Mouse (Mus musculus): ENCODE measurements at regions not wholly inside any gene's neighbourhood (a gene's known extent, or its start where the extent isn't known, plus 50 kb on each side); places are given as distances from the start of the nearest gene placed in this dataset.
A peak's percentile ranks its signal among the peaks of the same experiment; 100 is the strongest.
"Not testable (repeated sequence)": the region's sequence is repeated elsewhere in the genome, so short reads cannot be mapped to it uniquely, and the experiment has no call there.

DNA sequence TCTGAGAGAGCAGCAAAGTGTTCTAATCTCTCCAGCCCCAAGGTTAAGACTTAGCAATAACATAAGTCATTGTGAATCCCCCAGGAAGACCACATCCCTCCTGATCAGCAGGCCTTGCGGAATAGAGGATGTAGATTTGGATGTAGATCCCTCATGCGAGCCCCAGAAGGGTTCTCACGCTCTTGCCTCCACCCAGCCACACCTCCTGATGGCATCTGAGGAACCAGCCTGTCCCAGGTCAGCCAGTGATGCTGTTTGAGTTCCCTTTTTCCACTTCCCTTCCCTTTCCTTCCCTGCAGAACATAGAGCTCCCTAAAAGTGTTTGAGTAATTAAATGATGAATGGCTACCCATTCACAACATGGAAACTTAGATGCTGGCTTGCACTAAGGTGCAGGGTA lies 124.1 kb downstream of the Katnal1 start:
- Histone ChIP-seq H3K4me3 (ENCODE audit: low read depth, low read length) (no peak overlapping the region), H3K4me2 (no peak overlapping the region), H3K4me1 (replicated peaks; ENCODE audit: control insufficient read depth, insufficient read depth, low read length) (peaks cover 7% of the 10 kb centered on the region), H3K9me3 (ENCODE audit: control insufficient read depth, low read length) (peaks cover 2% of the 10 kb centered on the region; the same call in 1 of the 2 replicates), H3K27me3 (replicated peaks; ENCODE audit: control insufficient read depth, insufficient read depth, low read length) (peaks cover 6% of the 10 kb centered on the region; the same call in 1 of the 2 replicates), H3K36me3 (ENCODE audit: control insufficient read depth, insufficient read depth, low read length) (no peaks in the 10 kb centered on the region), H3K27ac (ENCODE audit: low read depth, low read length) (no peak overlapping the region), H3K9ac (ENCODE audit: low read depth, low read length) (no peak overlapping the region)
- ATAC-seq (replicated peaks; ENCODE audit: low FRiP score) (no peak), DNase-seq (ENCODE audit: low spot score) (no peak)
- WGBS = 33% methylated on average over 3 of the region's 3 CpGs

DNA sequence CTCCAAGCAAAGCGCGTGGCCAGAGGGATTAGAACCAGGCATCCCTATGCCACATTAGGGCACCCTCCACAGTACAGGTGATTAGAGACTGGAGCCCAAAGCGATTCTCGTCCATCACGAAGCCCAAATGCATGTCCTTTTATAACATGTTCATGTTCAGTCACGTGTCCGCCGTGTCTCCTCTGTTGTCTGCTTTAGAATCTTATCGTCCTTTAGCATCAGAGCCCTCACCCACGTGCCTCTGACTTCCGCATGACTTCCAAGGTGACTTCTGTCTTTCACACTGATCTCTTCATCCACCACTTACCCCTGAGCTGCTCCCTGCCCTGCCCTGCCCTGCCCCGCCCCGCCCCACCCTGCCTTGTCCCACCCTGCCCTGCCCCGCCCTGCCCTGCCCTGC lies 125.3 kb downstream of the Katnal1 start:
- no peak overlapping the region for H3K9ac ChIP-seq (ENCODE audit: low read depth, low read length)
- peaks cover 6% of the 10 kb centered on the region; the same call in 1 of the 2 replicates for H3K27me3 ChIP-seq (replicated peaks; ENCODE audit: control insufficient read depth, insufficient read depth, low read length)
- H3K27ac ChIP-seq (ENCODE audit: low read depth, low read length) = no peak overlapping the region
- ATAC-seq (replicated peaks; ENCODE audit: low FRiP score) (peak; percentile 24; the same call in 1 of the 2 replicates), DNase-seq (ENCODE audit: low spot score) (no peak)
- H3K36me3 ChIP-seq (ENCODE audit: control insufficient read depth, insufficient read depth, low read length) = no peaks in the 10 kb centered on the region
- H3K4me3 ChIP-seq (ENCODE audit: low read depth, low read length) = no peak overlapping the region
- H3K4me1 ChIP-seq (replicated peaks; ENCODE audit: control insufficient read depth, insufficient read depth, low read length) = peaks cover 4% of the 10 kb centered on the region; the same call in 1 of the 2 replicates
- 76% methylated on average over 14 of the region's 14 CpGs for whole genome bisulfite sequencing
- H3K9me3 ChIP-seq (ENCODE audit: control insufficient read depth, low read length) = peaks cover 2% of the 10 kb centered on the region; the same call in 1 of the 2 replicates
- H3K4me2 ChIP-seq = no peak overlapping the region

DNA sequence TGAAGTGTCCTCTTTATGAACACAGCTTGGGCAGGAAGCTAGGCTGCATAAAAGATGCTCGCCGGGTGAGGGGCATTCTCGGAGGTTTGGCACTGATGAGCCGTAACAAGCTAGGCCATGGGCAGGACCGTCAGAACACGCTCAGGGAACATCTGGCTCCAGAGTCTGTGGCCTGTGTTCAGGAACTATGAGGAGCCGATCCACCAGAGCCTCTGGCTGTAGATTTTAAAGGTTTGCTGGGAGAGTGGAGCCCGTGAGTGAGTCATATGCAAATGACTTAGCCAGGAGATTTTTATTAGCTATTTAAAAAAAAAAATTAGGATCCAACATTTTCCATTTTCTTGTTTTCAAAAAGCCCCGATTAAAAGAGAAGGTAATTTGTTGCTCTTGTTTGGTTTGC lies 126.4 kb downstream of the Katnal1 start:
- Histone ChIP-seq H3K9me3 (ENCODE audit: control insufficient read depth, low read length) (peaks cover 1% of the 10 kb centered on the region; the same call in 1 of the 2 replicates), H3K9ac (ENCODE audit: low read depth, low read length) (no peak overlapping the region), H3K4me2 (no peak overlapping the region), H3K27me3 (replicated peaks; ENCODE audit: control insufficient read depth, insufficient read depth, low read length) (peaks cover 8% of the 10 kb centered on the region; the same call in 1 of the 2 replicates), H3K4me3 (ENCODE audit: low read depth, low read length) (no peak overlapping the region), H3K27ac (ENCODE audit: low read depth, low read length) (no peak overlapping the region), H3K36me3 (ENCODE audit: control insufficient read depth, insufficient read depth, low read length) (no peaks in the 10 kb centered on the region), H3K4me1 (replicated peaks; ENCODE audit: control insufficient read depth, insufficient read depth, low read length) (peaks cover 4% of the 10 kb centered on the region; the same call in 1 of the 2 replicates)
- ATAC-seq (replicated peaks; ENCODE audit: low FRiP score) = no peak
- DNase-seq (ENCODE audit: low spot score) = no peak
- WGBS = 85% methylated on average over 9 of the region's 9 CpGs

DNA sequence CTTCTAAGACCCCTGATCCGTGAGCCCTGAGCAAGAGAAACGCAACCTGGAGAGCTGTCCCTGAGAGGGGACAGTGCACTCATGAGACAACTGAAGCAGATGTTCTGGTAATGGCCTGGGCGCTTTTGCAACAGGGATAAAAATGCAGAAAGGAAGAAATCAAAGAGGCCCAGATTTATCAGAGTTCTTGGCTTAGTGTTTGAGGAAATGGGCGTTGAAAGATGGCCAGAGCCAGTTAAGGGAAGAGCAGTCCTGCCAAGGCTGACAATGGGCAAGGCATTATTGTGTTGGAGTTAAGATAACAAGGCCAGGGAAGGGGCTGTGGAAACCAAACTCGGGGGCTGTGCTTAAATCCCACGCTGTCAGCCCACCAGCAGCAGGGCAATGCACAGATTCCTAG lies 130.6 kb downstream of the Katnal1 start:
- ATAC-seq (replicated peaks; ENCODE audit: low FRiP score) = no peak
- no peak overlapping the region for H3K9ac ChIP-seq (ENCODE audit: low read depth, low read length)
- no peaks in the 10 kb centered on the region for H3K9me3 ChIP-seq (ENCODE audit: control insufficient read depth, low read length)
- H3K27ac ChIP-seq (ENCODE audit: low read depth, low read length) = no peak overlapping the region
- H3K4me2 ChIP-seq = no peak overlapping the region
- peaks cover 9% of the 10 kb centered on the region for H3K4me1 ChIP-seq (replicated peaks; ENCODE audit: control insufficient read depth, insufficient read depth, low read length)
- 49% methylated on average over 6 of the region's 6 CpGs for WGBS
- H3K4me3 ChIP-seq (ENCODE audit: low read depth, low read length) = no peak overlapping the region
- H3K36me3 ChIP-seq (ENCODE audit: control insufficient read depth, insufficient read depth, low read length) = no peaks in the 10 kb centered on the region
- peaks cover 7% of the 10 kb centered on the region; the same call in 1 of the 2 replicates for H3K27me3 ChIP-seq (replicated peaks; ENCODE audit: control insufficient read depth, insufficient read depth, low read length)
- DNase-seq (ENCODE audit: low spot score) = no peak

GRCm38 (mm10) chr5:148796072-148796471 lies 133.0 kb downstream of the Katnal1 start:
- Histone ChIP-seq H3K27ac (ENCODE audit: low read depth, low read length) (no peak overlapping the region), H3K4me2 (no peak overlapping the region), H3K9me3 (ENCODE audit: control insufficient read depth, low read length) (no peaks in the 10 kb centered on the region), H3K4me3 (ENCODE audit: low read depth, low read length) (no peak overlapping the region), H3K36me3 (ENCODE audit: control insufficient read depth, insufficient read depth, low read length) (no peaks in the 10 kb centered on the region), H3K27me3 (replicated peaks; ENCODE audit: control insufficient read depth, insufficient read depth, low read length) (0 out of 2 replicates have a peak, but pooled peaks cover 5% of the 10 kb centered on the region), H3K4me1 (replicated peaks; ENCODE audit: control insufficient read depth, insufficient read depth, low read length) (peaks cover 15% of the 10 kb centered on the region), H3K9ac (ENCODE audit: low read depth, low read length) (no peak overlapping the region)
- no peak for DNase-seq (ENCODE audit: low spot score)
- ATAC-seq (replicated peaks; ENCODE audit: low FRiP score) = no peak
- WGBS = 27% methylated on average over 4 of the region's 4 CpGs

GRCm38 (mm10) chr5:148794465-148794864 lies 134.7 kb downstream of the Katnal1 start:
- Histone ChIP-seq H3K27ac (ENCODE audit: low read depth, low read length) (no peak overlapping the region), H3K27me3 (replicated peaks; ENCODE audit: control insufficient read depth, insufficient read depth, low read length) (0 out of 2 replicates have a peak, but pooled peaks cover 5% of the 10 kb centered on the region), H3K4me1 (replicated peaks; ENCODE audit: control insufficient read depth, insufficient read depth, low read length) (peaks cover 15% of the 10 kb centered on the region), H3K4me3 (ENCODE audit: low read depth, low read length) (no peak overlapping the region), H3K9me3 (ENCODE audit: control insufficient read depth, low read length) (no peaks in the 10 kb centered on the region), H3K9ac (ENCODE audit: low read depth, low read length) (no peak overlapping the region), H3K4me2 (no peak overlapping the region), H3K36me3 (ENCODE audit: control insufficient read depth, insufficient read depth, low read length) (no peaks in the 10 kb centered on the region)
- ATAC-seq (replicated peaks; ENCODE audit: low FRiP score) (peak; percentile 65; the same call in 1 of the 2 replicates), DNase-seq (ENCODE audit: low spot score) (peak; percentile 62)
- WGBS = 23% methylated on average over 15 of the region's 15 CpGs

GRCm38 (mm10) chr5:148792736-148793440 lies 136.2 kb downstream of the Katnal1 start:
- Histone ChIP-seq H3K4me1 (replicated peaks; ENCODE audit: control insufficient read depth, insufficient read depth, low read length) (peaks cover 15% of the 10 kb centered on the region), H3K27ac (ENCODE audit: low read depth, low read length) (no peak overlapping the region), H3K4me2 (no peak overlapping the region), H3K9me3 (ENCODE audit: control insufficient read depth, low read length) (no peaks in the 10 kb centered on the region), H3K27me3 (replicated peaks; ENCODE audit: control insufficient read depth, insufficient read depth, low read length) (0 out of 2 replicates have a peak, but pooled peaks cover 5% of the 10 kb centered on the region), H3K36me3 (ENCODE audit: control insufficient read depth, insufficient read depth, low read length) (no peaks in the 10 kb centered on the region), H3K4me3 (ENCODE audit: low read depth, low read length) (no peak overlapping the region), H3K9ac (ENCODE audit: low read depth, low read length) (no peak overlapping the region)
- ATAC-seq (replicated peaks; ENCODE audit: low FRiP score) (no peak), DNase-seq (ENCODE audit: low spot score) (peak; percentile 66)
- 12% methylated on average over 14 of the region's 14 CpGs for WGBS

- peaks cover 15% of the 10 kb centered on the region for H3K4me1 ChIP-seq (replicated peaks; ENCODE audit: control insufficient read depth, insufficient read depth, low read length)
- H3K9me3 ChIP-seq (ENCODE audit: control insufficient read depth, low read length) = no peaks in the 10 kb centered on the region
- DNase-seq (ENCODE audit: low spot score) = no peak
- no peak for ATAC-seq (replicated peaks; ENCODE audit: low FRiP score)
- no peak overlapping the region for H3K4me3 ChIP-seq (ENCODE audit: low read depth, low read length)
- no peak overlapping the region for H3K27ac ChIP-seq (ENCODE audit: low read depth, low read length)
- H3K4me2 ChIP-seq = no peak overlapping the region
- H3K27me3 ChIP-seq (replicated peaks; ENCODE audit: control insufficient read depth, insufficient read depth, low read length) = no peaks in the 10 kb centered on the region
- 49% methylated on average over 6 of the region's 6 CpGs for WGBS
- no peaks in the 10 kb centered on the region for H3K36me3 ChIP-seq (ENCODE audit: control insufficient read depth, insufficient read depth, low read length)
- no peak overlapping the region for H3K9ac ChIP-seq (ENCODE audit: low read depth, low read length)
These were observed 137.5 kb downstream of the Katnal1 start for GRCm38 (mm10) chr5:148791651-148792050.

- not testable (repeated sequence) for H3K4me1 ChIP-seq (replicated peaks; ENCODE audit: control insufficient read depth, insufficient read depth, low read length); H3K36me3 ChIP-seq (ENCODE audit: control insufficient read depth, insufficient read depth, low read length); H3K4me2 ChIP-seq; ATAC-seq (replicated peaks; ENCODE audit: low FRiP score); H3K4me3 ChIP-seq (ENCODE audit: low read depth, low read length); H3K27ac ChIP-seq (ENCODE audit: low read depth, low read length); H3K9ac ChIP-seq (ENCODE audit: low read depth, low read length); DNase-seq (ENCODE audit: low spot score); H3K9me3 ChIP-seq (ENCODE audit: control insufficient read depth, low read length); H3K27me3 ChIP-seq (replicated peaks; ENCODE audit: control insufficient read depth, insufficient read depth, low read length)
- WGBS = 66% methylated on average over 6 of the region's 6 CpGs
These were observed 138.8 kb downstream of the Katnal1 start for GRCm38 (mm10) chr5:148790343-148790742.
